Mouse (Mus musculus): Measurements from ENCODE around the gene Mlkl.
"Not testable (repeated sequence)": the region's sequence is repeated elsewhere in the genome, so short reads cannot be mapped to it uniquely, and the experiment has no call there.

Gene Mlkl

GRCm38 (mm10) chr8:111312758-111313162 lies 25.2 kb downstream of the Mlkl start:
- peak; percentile 20 for DNase-seq (ENCODE audit: low read depth)

- DNase-seq (ENCODE audit: low read depth): not testable (repeated sequence)
These were observed 28.0 kb downstream of the Mlkl start for GRCm38 (mm10) chr8:111310006-111310405.

- no peak for DNase-seq (ENCODE audit: low read depth)
These were observed 32.8 kb downstream of the Mlkl start for GRCm38 (mm10) chr8:111305031-111305730.

- DNase-seq (ENCODE audit: low read depth): no peak
These were observed 33.6 kb downstream of the Mlkl start for GRCm38 (mm10) chr8:111304359-111304758.

- not testable (repeated sequence) for DNase-seq (ENCODE audit: low read depth)
These were observed 34.7 kb downstream of the Mlkl start for GRCm38 (mm10) chr8:111303076-111303803.

GRCm38 (mm10) chr8:111300597-111301546 lies 37.1 kb downstream of the Mlkl start:
- no peak for DNase-seq (ENCODE audit: low read depth)

- peak; percentile 93 for DNase-seq (ENCODE audit: low read depth)
These were observed 38.0 kb downstream of the Mlkl start, which contains the start of gene Rfwd3 for GRCm38 (mm10) chr8:111299821-111300568. Gene Rfwd3, minus strand, starts transcription at chr8:111300222.

- DNase-seq (ENCODE audit: low read depth): peak; percentile 55
These were observed 38.6 kb downstream of the Mlkl start for GRCm38 (mm10) chr8:111299363-111299820.

GRCm38 (mm10) chr8:111298011-111298410 lies 40.0 kb downstream of the Mlkl start:
- DNase-seq (ENCODE audit: low read depth): no peak

GRCm38 (mm10) chr8:111291733-111292132 lies 46.2 kb downstream of the Mlkl start:
- DNase-seq (ENCODE audit: low read depth): no peak

- no peak for DNase-seq (ENCODE audit: low read depth)
These were observed 47.4 kb downstream of the Mlkl start for GRCm38 (mm10) chr8:111290586-111290985.

- no peak for DNase-seq (ENCODE audit: low read depth)
These were observed 52.4 kb downstream of the Mlkl start for GRCm38 (mm10) chr8:111285603-111286002.

GRCm38 (mm10) chr8:111282093-111282492 lies 55.9 kb downstream of the Mlkl start:
- no peak for DNase-seq (ENCODE audit: low read depth)

GRCm38 (mm10) chr8:111268277-111268676 lies 69.7 kb downstream of the Mlkl start:
- no peak for DNase-seq (ENCODE audit: low read depth)

- DNase-seq (ENCODE audit: low read depth): not testable (repeated sequence)
These were observed 71.8 kb downstream of the Mlkl start for GRCm38 (mm10) chr8:111266161-111266560.

- no peak for DNase-seq (ENCODE audit: low read depth)
These were observed 73.2 kb downstream of the Mlkl start for GRCm38 (mm10) chr8:111264693-111265220.

- DNase-seq (ENCODE audit: low read depth): peak; percentile 32
These were observed 76.0 kb downstream of the Mlkl start for GRCm38 (mm10) chr8:111261981-111262381.

All from c-Kit-positive CD71-negative TER-119-negative erythroid progenitor cells, embryonic 14.5 days (primary cell).